Mouse (Mus musculus): Measurements from ENCODE around the gene Magix.

DNA sequence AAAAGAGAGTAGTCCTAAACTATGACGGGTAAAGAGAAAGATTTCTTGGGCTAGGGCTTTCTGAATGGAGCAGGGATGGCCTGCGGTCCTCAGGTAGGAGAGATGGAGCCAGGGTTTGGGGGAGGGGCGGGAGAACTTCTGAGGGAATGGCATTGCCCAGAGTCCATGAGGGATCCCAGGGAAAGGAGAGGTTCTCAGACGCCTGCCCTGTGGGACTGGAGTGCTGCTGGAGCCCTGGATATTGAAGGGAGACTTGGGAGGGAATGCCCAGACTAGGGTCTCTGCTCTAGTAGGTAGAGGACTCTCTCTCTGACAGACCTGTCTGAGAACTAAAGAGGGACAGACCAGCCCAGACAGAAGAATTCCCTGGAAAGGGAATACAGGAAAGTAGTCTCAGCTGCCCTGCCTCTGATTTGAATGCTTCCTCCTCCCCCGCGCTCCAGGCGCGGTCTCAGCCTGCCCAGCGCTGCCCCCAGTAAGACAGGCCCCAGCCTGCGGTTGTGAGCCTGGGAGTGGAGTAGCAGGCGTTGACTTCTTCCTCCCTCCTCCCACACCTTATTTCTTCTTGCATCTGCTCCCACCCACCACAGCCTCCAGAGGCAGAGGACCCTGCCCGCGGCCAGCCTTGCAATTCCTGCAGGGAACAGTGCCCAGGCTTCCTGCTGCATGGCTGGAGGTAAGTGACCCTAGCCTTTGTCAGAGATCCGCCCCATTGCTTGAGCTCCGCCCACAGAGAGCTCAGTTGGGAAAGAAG is 22.8 kb downstream of the Magix start:
- TF ChIP-seq POLR2A (IDR thresholded peaks at IDR 0.05; ENCODE audit: control insufficient read depth, low read depth, low read length) (no peak), CTCF (IDR thresholded peaks at IDR 0.05; ENCODE audit: control insufficient read depth, insufficient read depth, insufficient replicate concordance, low read depth, low read length) (no peak)
